Mouse (Mus musculus): Measurements from ENCODE around the gene Sfxn4.
A peak's percentile ranks its signal among the peaks of the same experiment; 100 is the strongest.
"Not testable (repeated sequence)": the region's sequence is repeated elsewhere in the genome, so short reads cannot be mapped to it uniquely, and the experiment has no call there.

The Sfxn4 gene

GRCm38 (mm10) chr19:60860868-60861700, at the start of gene Sfxn4:
Gene Sfxn4, minus strand, starts transcription at chr19:60861479.
- DNase-seq, result peak; percentile 95

- no peak for DNase-seq
Observed at GRCm38 (mm10) chr19:60910304-60910703, 49.0 kb upstream of the Sfxn4 start.

GRCm38 (mm10) chr19:60905477-60905876, 44.2 kb upstream of the Sfxn4 start:
- DNase-seq, result no peak

- DNase-seq, result no peak
Observed at GRCm38 (mm10) chr19:60903971-60904370, 42.7 kb upstream of the Sfxn4 start.

GRCm38 (mm10) chr19:60903139-60903538, 41.9 kb upstream of the Sfxn4 start:
- DNase-seq, result no peak

- DNase-seq, result no peak
Observed at GRCm38 (mm10) chr19:60895251-60895880, 34.1 kb upstream of the Sfxn4 start.

- peak; percentile 79 for DNase-seq
Observed at GRCm38 (mm10) chr19:60891934-60892547, 30.8 kb upstream of the Sfxn4 start.

- no peak for DNase-seq
Observed at GRCm38 (mm10) chr19:60891123-60891470, 29.8 kb upstream of the Sfxn4 start.

- no peak for DNase-seq
Observed at GRCm38 (mm10) chr19:60890391-60891122, 29.3 kb upstream of the Sfxn4 start.

- DNase-seq, result peak; percentile 95
Observed at GRCm38 (mm10) chr19:60889714-60890315, 28.5 kb upstream of the Sfxn4 start, which contains the start of gene Grk5. Gene Grk5, plus strand, starts transcription at chr19:60889749.

- DNase-seq, result peak; percentile 50
Observed at GRCm38 (mm10) chr19:60889101-60889713, 27.9 kb upstream of the Sfxn4 start.

GRCm38 (mm10) chr19:60887637-60888036, 26.4 kb upstream of the Sfxn4 start:
- DNase-seq, result no peak

- DNase-seq, result no peak
Observed at GRCm38 (mm10) chr19:60883129-60883528, 21.9 kb upstream of the Sfxn4 start.

- DNase-seq, result peak; percentile 98
Observed at GRCm38 (mm10) chr19:60874064-60874694, 12.9 kb upstream of the Sfxn4 start, which contains the start of gene Prdx3. Gene Prdx3, minus strand, starts transcription at chr19:60874556.

GRCm38 (mm10) chr19:60873501-60873900, 12.2 kb upstream of the Sfxn4 start:
- DNase-seq, result no peak

GRCm38 (mm10) chr19:60872272-60872671, 11.0 kb upstream of the Sfxn4 start:
- no peak for DNase-seq

- no peak for DNase-seq
Observed at GRCm38 (mm10) chr19:60871366-60871765, 10.1 kb upstream of the Sfxn4 start.

- no peak for DNase-seq
Observed at GRCm38 (mm10) chr19:60870489-60870888, 9.2 kb upstream of the Sfxn4 start.

- not testable (repeated sequence) for DNase-seq
Observed at GRCm38 (mm10) chr19:60866169-60866568, 4.9 kb upstream of the Sfxn4 start.

- no peak for DNase-seq
Observed at GRCm38 (mm10) chr19:60845731-60846130, 15.5 kb downstream of the Sfxn4 start.

GRCm38 (mm10) chr19:60843324-60843723, 18.0 kb downstream of the Sfxn4 start:
- no peak for DNase-seq

- peak; percentile 83 for DNase-seq
Observed at GRCm38 (mm10) chr19:60837747-60838146, 23.5 kb downstream of the Sfxn4 start.
